ENCODE assay signal across 8 mouse cellular contexts in genomic region chr16:55820916-55821570, GRCm38 (mm10). TPM values are rescaled to one million over a fixed set of nuclear protein-coding genes. Genes with fewer than 3 reads are reported as not detected.
DNase-seq lines count a peak whose midpoint lies in the region; ATAC-seq and TF ChIP-seq lines count a peak whose summit lies in the region.

No protein-coding gene starts in this region.

- DNase-seq in kidney, postnatal 0 days (ENCODE audit: low spot score), result peak; percentile 44
- DNase-seq in kidney, postnatal 10 days, result no peak
- DNase-seq in MEL (ENCODE audit: low read depth, low spot score), result peak; percentile 37
- DNase-seq in splenic B cell, adult 2 months (ENCODE audit: low read depth, low spot score), result peak; percentile 81
- no peak for DNase-seq in layer of hippocampus, adult 8-10 months (ENCODE audit: low spot score in 2 of 2)
- DNase-seq in layer of hippocampus, adult 18-20 months (ENCODE audit: low spot score in 2 of 2), result no peak

- peak overlapping the region; percentile 93 for H3K27ac ChIP-seq in kidney, postnatal 0 days
- no peak overlapping the region for H3K27ac ChIP-seq in MEL (ENCODE audit: control insufficient read depth, low read depth, low read length)
- no peak overlapping the region for H3K27ac ChIP-seq in forebrain, embryonic 16.5 days (ENCODE audit: low read length)
- H3K27ac ChIP-seq in limb, embryonic 13.5 days, result peak overlapping the region; percentile 82

- no peak for TF ChIP-seq CTCF in kidney, postnatal 0 days (IDR thresholded peaks at IDR 0.05; ENCODE audit: low read depth)
- TF ChIP-seq CTCF in MEL (IDR thresholded peaks at IDR 0.05 in 2 of 3, conservative IDR thresholded peaks at IDR 0.05 in 1 of 3; ENCODE audit: control insufficient read depth in 1 of 3, insufficient read depth in 1 of 3, low read depth in 2 of 3, low read length in 3 of 3, poor library complexity in 1 of 3, severe bottlenecking in 1 of 3), result no peak

- no peaks in the 10 kb centered on the region for H3K9me3 ChIP-seq in kidney, postnatal 0 days (replicated peaks; ENCODE audit: low read length)
- H3K9me3 ChIP-seq in MEL (replicated peaks; ENCODE audit: insufficient read depth, low read length), result no peaks in the 10 kb centered on the region
- no peaks in the 10 kb centered on the region for H3K9me3 ChIP-seq in forebrain, embryonic 16.5 days (ENCODE audit: control insufficient read depth, low read length)
- no peaks in the 10 kb centered on the region for H3K9me3 ChIP-seq in limb, embryonic 13.5 days

- no peaks in the 10 kb centered on the region for H3K27me3 ChIP-seq in kidney, postnatal 0 days (ENCODE audit: insufficient read depth, low read length)
- H3K27me3 ChIP-seq in MEL (ENCODE audit: control insufficient read depth in 1 of 2, insufficient read depth in 2 of 2, low read length in 2 of 2), result no peaks in the 10 kb centered on the region
- no peaks in the 10 kb centered on the region for H3K27me3 ChIP-seq in forebrain, embryonic 16.5 days (replicated peaks; ENCODE audit: control insufficient read depth, insufficient read depth, low read length)
- H3K27me3 ChIP-seq in limb, embryonic 13.5 days, result no peaks in the 10 kb centered on the region
- no peaks in the 10 kb centered on the region for H3K27me3 ChIP-seq in splenic B cell, adult 2 months (ENCODE audit: control insufficient read depth, insufficient read depth, low read length, poor library complexity, severe bottlenecking)

- ATAC-seq in kidney, postnatal 0 days (replicated peaks; ENCODE audit: low FRiP score, low read depth), result no peak
- ATAC-seq in forebrain, embryonic 16.5 days, result no peak
- ATAC-seq in limb, embryonic 13.5 days (ENCODE audit: low FRiP score, low read depth), result no peak

- WGBS in kidney, postnatal 0 days, result 6% methylated on average over 20 of the region's 20 CpGs
- WGBS in forebrain, embryonic 16.5 days, result 10% methylated on average over 20 of the region's 20 CpGs
- WGBS in limb, embryonic 13.5 days, result 4% methylated on average over 20 of the region's 20 CpGs

- peaks cover 5% of the 10 kb centered on the region; the same call in 1 of the 2 replicates for H3K4me1 ChIP-seq in kidney, postnatal 0 days (replicated peaks; ENCODE audit: insufficient read depth, low read length)
- H3K4me1 ChIP-seq in MEL (ENCODE audit: control insufficient read depth in 1 of 2, insufficient read depth in 2 of 2, low read length in 2 of 2), result peaks cover 2 to 11% of the 10 kb centered on the region in 2 experiments
- peaks cover 13% of the 10 kb centered on the region for H3K4me1 ChIP-seq in forebrain, embryonic 16.5 days (replicated peaks; ENCODE audit: control insufficient read depth, insufficient read depth, low read length)
- peaks cover 40% of the 10 kb centered on the region for H3K4me1 ChIP-seq in limb, embryonic 13.5 days

- TF ChIP-seq POLR2A in MEL (IDR thresholded peaks at IDR 0.05; ENCODE audit: control insufficient read depth in 1 of 2, insufficient read depth in 1 of 2, low read depth in 1 of 2, low read length in 2 of 2, poor library complexity in 1 of 2), result no peak

- H3K4me3 ChIP-seq in kidney, postnatal 0 days (replicated peaks; ENCODE audit: low read depth, low read length), result peak overlapping the region; percentile 86
- H3K4me3 ChIP-seq in MEL (ENCODE audit: control insufficient read depth in 1 of 2, insufficient read depth in 1 of 2, low read depth in 2 of 2, low read length in 2 of 2), result peak overlapping the region; percentile 99
- H3K4me3 ChIP-seq in forebrain, embryonic 16.5 days (replicated peaks; ENCODE audit: low read length), result peak overlapping the region; percentile 89
- H3K4me3 ChIP-seq in limb, embryonic 13.5 days, result peak overlapping the region; percentile 84

- H3K4me2 ChIP-seq in kidney, postnatal 0 days (ENCODE audit: low read length), result peak overlapping the region; percentile 78
- H3K4me2 ChIP-seq in forebrain, embryonic 16.5 days (ENCODE audit: low read length), result peak overlapping the region; percentile 99
- peak overlapping the region; percentile 88 for H3K4me2 ChIP-seq in limb, embryonic 13.5 days (replicated peaks)

- peak overlapping the region; percentile 85 for H3K9ac ChIP-seq in kidney, postnatal 0 days (ENCODE audit: low read depth, low read length)
- peak overlapping the region; percentile 91 for H3K9ac ChIP-seq in MEL (ENCODE audit: control insufficient read depth, low read depth, low read length, poor library complexity, severe bottlenecking)
- H3K9ac ChIP-seq in forebrain, embryonic 16.5 days (replicated peaks; ENCODE audit: low read depth, low read length), result peak overlapping the region; percentile 80
- H3K9ac ChIP-seq in limb, embryonic 13.5 days, result peak overlapping the region; percentile 79

- TF ChIP-seq RAD21 in MEL (IDR thresholded peaks at IDR 0.05; ENCODE audit: low read depth, low read length), result no peak

- no peak for TF ChIP-seq EP300 in MEL (IDR thresholded peaks at IDR 0.05; ENCODE audit: low read depth in 1 of 2, low read length in 2 of 2)

- H3K79me2 ChIP-seq in MEL (ENCODE audit: control insufficient read depth, insufficient read depth, low read length, poor library complexity), result peaks cover 9% of the 10 kb centered on the region

- H3K36me3 ChIP-seq in kidney, postnatal 0 days (ENCODE audit: insufficient read depth, low read length), result peaks cover 16% of the 10 kb centered on the region
- H3K36me3 ChIP-seq in MEL (ENCODE audit: control insufficient read depth in 1 of 2, insufficient read depth in 2 of 2, low read length in 2 of 2), result peaks cover 2 to 12% of the 10 kb centered on the region in 2 experiments; a peak in 3 of 4 replicates
- H3K36me3 ChIP-seq in forebrain, embryonic 16.5 days (ENCODE audit: control insufficient read depth, insufficient read depth), result peaks cover 6% of the 10 kb centered on the region
- H3K36me3 ChIP-seq in limb, embryonic 13.5 days, result peaks cover 26% of the 10 kb centered on the region
- peaks cover 12% of the 10 kb centered on the region for H3K36me3 ChIP-seq in splenic B cell, adult 2 months (ENCODE audit: control insufficient read depth, insufficient read depth, low read length, poor library complexity, severe bottlenecking)

TF ChIP-seq in MEL, 35 proteins besides CTCF, POLR2A, EP300 and RAD21:
- TF ChIP-seq ELF1 (IDR thresholded peaks at IDR 0.05; ENCODE audit: low read depth, low read length) (no peak), POLR2AphosphoS2 (IDR thresholded peaks at IDR 0.05; ENCODE audit: low read length) (no peak), NRF1 (IDR thresholded peaks at IDR 0.05; ENCODE audit: insufficient read depth, low read depth, low read length, poor library complexity, severe bottlenecking) (no peak), ETS1 (IDR thresholded peaks at IDR 0.05; ENCODE audit: low read depth, low read length) (0 out of 2 replicates have a peak, but pooled peaks have one; percentile 15), RCOR1 (IDR thresholded peaks at IDR 0.05; ENCODE audit: low read depth, low read length) (no peak)
TF ChIP-seq in MEL: peak in this region for 1.

RNA-seq across cellular contexts. Expression of gene Nfkbiz, which starts 17.7 kb away (rescaled TPM):
- polyA plus RNA-seq in kidney, postnatal 0 days (2015; fragmentation: Nextera tagmentation; extraction: Ambion mirVana), result 4.9 and 5.8 TPM in 2 replicates
- total RNA-seq in MEL (2012; rRNA removed), result 1.3 and 1.4 TPM in 2 replicates
- polyA plus RNA-seq in MEL (2012; ENCODE audit: insufficient read depth in 1 of 2, insufficient read length in 2 of 2, low read depth in 1 of 2, low replicate concordance in 2 of 2, missing spikeins in 1 of 2), result 1 to 10 TPM in 1 of 2 experiments, not detected in 1; 2.4 TPM
- polyA plus RNA-seq in forebrain, embryonic 16.5 days (2015; fragmentation: Nextera tagmentation; extraction: Ambion mirVana), result 1.3 and 1.6 TPM in 2 replicates
- polyA plus RNA-seq in limb, embryonic 13.5 days (2015; fragmentation: Nextera tagmentation; extraction: Ambion mirVana), result 4.1 and 4.6 TPM in 2 replicates
- total RNA-seq in layer of hippocampus, adult 8-10 months (2022), result 1 to 10 TPM; 6.2 to 7.2 (median 6.5) TPM
- total RNA-seq in layer of hippocampus, adult 18-20 months (2021), result 1 to 10 TPM; 6.0 to 6.5 TPM

Comparison
In these comparisons a context has a peak if more than half of its experiments do, and no peak if none do; other contexts are left out.
1. DNase-seq: peak in kidney, postnatal 0 days (single experiment), MEL (single experiment) and splenic B cell, adult 2 months (single experiment); none in kidney, postnatal 10 days (single experiment), layer of hippocampus, adult 8-10 months (0 of 2) and layer of hippocampus, adult 18-20 months (0 of 2).
2. H3K27ac ChIP-seq: peak in kidney, postnatal 0 days (single experiment) and limb, embryonic 13.5 days (single experiment); none in MEL (single experiment) and forebrain, embryonic 16.5 days (single experiment).
3. Peak in every context shown above with its lines, with median percentiles within 50 percentile points of each other: H3K4me2 ChIP-seq, H3K4me3 ChIP-seq and H3K9ac ChIP-seq.